Mouse (Mus musculus) limb, embryonic 11.5 days (tissue): ENCODE results near the gene Hic2. TPM values are rescaled to one million over a fixed set of nuclear protein-coding genes. Genes with fewer than 3 reads are reported as not detected.

Source experiments
- ATAC-seq: fragments of 200-750 bp; cut with Nextera tagmentation; 2 replicates; pipeline ENCODE4 v1.8.0; 2017; ENCODE audit warnings: low read depth; ENCODE audit not compliant: insufficient number of reproducible peaks, low FRiP score, low TSS enrichment
- DNase-seq: peaks from one replicate; pipeline ENCODE4 v3.0.0-alpha.2; 2015; ENCODE audit warnings: low spot score
- H3K27ac ChIP-seq: fragments of 300-500 bp; sonication (generic); replicated peaks from 2 replicates; pipeline ENCODE4 v1.5.1; 2014; ENCODE audit warnings: low read depth, mild to moderate bottlenecking, low read length
- H3K27me3 ChIP-seq: fragments of 300-500 bp; sonication (generic); 2 replicates; pipeline ENCODE4 v1.6.1; 2014; ENCODE audit warnings: mild to moderate bottlenecking, low read length, mixed read lengths; ENCODE audit not compliant: control insufficient read depth, insufficient read depth
- H3K36me3 ChIP-seq: fragments of 300-500 bp; sonication (generic); 2 replicates; pipeline ENCODE4 v1.6.1; 2014; ENCODE audit warnings: mild to moderate bottlenecking, low read length, moderate library complexity, mixed read lengths; ENCODE audit not compliant: control insufficient read depth, insufficient read depth
- H3K4me1 ChIP-seq: fragments of 300-500 bp; sonication (generic); 2 replicates; pipeline ENCODE4 v1.6.1; 2014; ENCODE audit warnings: low read length, mixed read lengths; ENCODE audit not compliant: control insufficient read depth, insufficient read depth
- H3K4me2 ChIP-seq: fragments of 300-500 bp; sonication (generic); 2 replicates; pipeline ENCODE4 v1.6.1; 2014; ENCODE audit warnings: low read depth, mild to moderate bottlenecking, moderate library complexity; ENCODE audit not compliant: severe bottlenecking
- H3K4me3 ChIP-seq: fragments of 300-500 bp; sonication (generic); 2 replicates; pipeline ENCODE4 v1.5.1; 2014; ENCODE audit warnings: low read depth, low read length
- H3K9ac ChIP-seq: fragments of 300-500 bp; sonication (generic); 2 replicates; pipeline ENCODE4 v1.6.1; 2014; ENCODE audit warnings: mild to moderate bottlenecking, low read length
- H3K9me3 ChIP-seq: fragments of 300-500 bp; sonication (generic); 2 replicates; pipeline ENCODE4 v1.6.1; 2016; ENCODE audit warnings: low read length; ENCODE audit not compliant: control insufficient read depth
- WGBS: fragments of 180-500 bp; shearing (Covaris S2); extraction: QIAGEN DNeasy Blood & Tissue Kit; methylation state at CpG from one replicate; pipeline ENCODE4 v1.1.7; 2014; 5-methylcytosine and 5-hydroxymethylcytosine counted together
- polyA plus RNA-seq: library from polyadenylated mRNA; unstranded; fragments of >200 nt; fragmentation: Nextera tagmentation; extraction: Ambion mirVana; gene quantifications from 2 replicates; pipeline ENCODE4 v1.2.1, GENCODE M21; 2014

The Hic2 gene
- polyA plus RNA-seq, 1 experiment from 2014 or later = 9.8 TPM

GRCm38 (mm10) chr16:17255270-17255669 lies 21.9 kb downstream of the Hic2 start:
- ATAC-seq (no peak), DNase-seq (no peak)
- H3K4me1 ChIP-seq = 0 out of 2 replicates have a peak, but pooled peaks cover 8% of the 10 kb centered on the region
- H3K27ac ChIP-seq = no peak overlapping the region
- no peak overlapping the region for H3K4me3 ChIP-seq
- peaks cover 18% of the 10 kb centered on the region for H3K36me3 ChIP-seq
- H3K27me3 ChIP-seq = no peaks in the 10 kb centered on the region
- WGBS = 64% methylated on average over 2 of the region's 2 CpGs
- H3K9me3 ChIP-seq = no peaks in the 10 kb centered on the region
- H3K4me2 ChIP-seq = no peak overlapping the region
- no peak overlapping the region for H3K9ac ChIP-seq

GRCm38 (mm10) chr16:17257359-17257821 lies 24.0 kb downstream of the Hic2 start:
- ATAC-seq = no peak
- Histone ChIP-seq H3K27me3 (no peaks in the 10 kb centered on the region), H3K9ac (no peak overlapping the region), H3K27ac (no peak overlapping the region), H3K4me1 (0 out of 2 replicates have a peak, but pooled peaks cover 5% of the 10 kb centered on the region), H3K9me3 (no peaks in the 10 kb centered on the region), H3K4me3 (no peak overlapping the region), H3K36me3 (peaks cover 18% of the 10 kb centered on the region), H3K4me2 (no peak overlapping the region)
- WGBS = 96% methylated on average over 9 of the region's 9 CpGs
- DNase-seq = no peak

GRCm38 (mm10) chr16:17258917-17259316 lies 25.5 kb downstream of the Hic2 start:
- no peak for ATAC-seq
- no peak for DNase-seq
- Histone ChIP-seq H3K4me1 (no peaks in the 10 kb centered on the region), H3K9ac (no peak overlapping the region), H3K27me3 (no peaks in the 10 kb centered on the region), H3K36me3 (peaks cover 18% of the 10 kb centered on the region), H3K4me3 (no peak overlapping the region), H3K4me2 (no peak overlapping the region), H3K27ac (no peak overlapping the region), H3K9me3 (no peaks in the 10 kb centered on the region)
- WGBS = 95% methylated on average over 12 of the region's 12 CpGs

- Histone ChIP-seq H3K27ac (no peak overlapping the region), H3K9ac (no peak overlapping the region), H3K4me2 (no peak overlapping the region), H3K4me1 (no peaks in the 10 kb centered on the region), H3K4me3 (no peak overlapping the region), H3K27me3 (no peaks in the 10 kb centered on the region), H3K9me3 (no peaks in the 10 kb centered on the region), H3K36me3 (peaks cover 18% of the 10 kb centered on the region)
- 90% methylated on average over 1 of the region's 1 CpGs for WGBS
- DNase-seq = no peak
- ATAC-seq = no peak
These were observed 28.0 kb downstream of the Hic2 start for GRCm38 (mm10) chr16:17261341-17261740.

GRCm38 (mm10) chr16:17266113-17266512 lies 32.7 kb downstream of the Hic2 start:
- no peak for ATAC-seq
- H3K4me1 ChIP-seq = no peaks in the 10 kb centered on the region
- no peak overlapping the region for H3K27ac ChIP-seq
- no peak overlapping the region for H3K4me3 ChIP-seq
- no peaks in the 10 kb centered on the region for H3K36me3 ChIP-seq
- WGBS = 91% methylated on average over 3 of the region's 3 CpGs
- H3K27me3 ChIP-seq = no peaks in the 10 kb centered on the region
- no peak for DNase-seq
- H3K9me3 ChIP-seq = no peaks in the 10 kb centered on the region
- H3K4me2 ChIP-seq = no peak overlapping the region
- no peak overlapping the region for H3K9ac ChIP-seq

GRCm38 (mm10) chr16:17267937-17268336 lies 34.6 kb downstream of the Hic2 start:
- WGBS = 68% methylated on average over 5 of the region's 5 CpGs
- ATAC-seq (no peak), DNase-seq (no peak)
- H3K4me3 ChIP-seq = no peak overlapping the region
- H3K9me3 ChIP-seq = no peaks in the 10 kb centered on the region
- no peaks in the 10 kb centered on the region for H3K4me1 ChIP-seq
- H3K9ac ChIP-seq = no peak overlapping the region
- no peak overlapping the region for H3K4me2 ChIP-seq
- no peaks in the 10 kb centered on the region for H3K27me3 ChIP-seq
- H3K27ac ChIP-seq = no peak overlapping the region
- no peaks in the 10 kb centered on the region for H3K36me3 ChIP-seq

- Histone ChIP-seq H3K4me3 (no peak overlapping the region), H3K4me1 (no peaks in the 10 kb centered on the region), H3K36me3 (no peaks in the 10 kb centered on the region), H3K27me3 (no peaks in the 10 kb centered on the region), H3K9ac (no peak overlapping the region), H3K27ac (no peak overlapping the region), H3K4me2 (no peak overlapping the region), H3K9me3 (no peaks in the 10 kb centered on the region)
- 92% methylated on average over 5 of the region's 5 CpGs for WGBS
- no peak for DNase-seq
- ATAC-seq = no peak
These were observed 36.5 kb downstream of the Hic2 start for GRCm38 (mm10) chr16:17269872-17270271.

- ATAC-seq = no peak
- 66% methylated on average over 4 of the region's 4 CpGs for WGBS
These were observed 37.8 kb downstream of the Hic2 start for GRCm38 (mm10) chr16:17271124-17271523.

GRCm38 (mm10) chr16:17271856-17272255 lies 38.5 kb downstream of the Hic2 start:
- no peak overlapping the region for H3K4me3 ChIP-seq

More at GRCm38 (mm10) chr16:17271124-17271523, 37.8 kb downstream of the Hic2 start:
- Histone ChIP-seq H3K27me3 (no peaks in the 10 kb centered on the region), H3K27ac (no peak overlapping the region), H3K4me1 (no peaks in the 10 kb centered on the region), H3K9me3 (no peaks in the 10 kb centered on the region), H3K4me3 (no peak overlapping the region), H3K36me3 (no peaks in the 10 kb centered on the region), H3K9ac (no peak overlapping the region), H3K4me2 (no peak overlapping the region)
- no peak for DNase-seq

More at GRCm38 (mm10) chr16:17271856-17272255, 38.5 kb downstream of the Hic2 start:
- 76% methylated on average over 6 of the region's 6 CpGs for WGBS
- H3K9me3 ChIP-seq = no peaks in the 10 kb centered on the region
- DNase-seq (no peak), ATAC-seq (no peak)
- H3K4me1 ChIP-seq = 0 out of 2 replicates have a peak, but pooled peaks cover 3% of the 10 kb centered on the region
- H3K27ac ChIP-seq = no peak overlapping the region
- H3K36me3 ChIP-seq = no peaks in the 10 kb centered on the region
- H3K27me3 ChIP-seq = peaks cover under 1% of the 10 kb centered on the region
- H3K9ac ChIP-seq = no peak overlapping the region
- no peak overlapping the region for H3K4me2 ChIP-seq
